Mouse (Mus musculus) hindbrain, embryonic 16.5 days (tissue): ENCODE measurements around the gene Ccdc18. TPM values are rescaled to one million over a fixed set of nuclear protein-coding genes. Genes with fewer than 3 reads are reported as not detected.
"Not testable (repeated sequence)": the region's sequence is repeated elsewhere in the genome, so short reads cannot be mapped to it uniquely, and the experiment has no call there.

Experiments used
- ATAC-seq: fragments of 200-750 bp; cut with Nextera tagmentation; 2 replicates; pipeline ENCODE4 v1.8.0; 2017; ENCODE audit warnings: moderate TSS enrichment, moderate library complexity
- H3K27ac ChIP-seq: fragments of 300-500 bp; sonication (generic); 2 replicates; pipeline ENCODE4 v1.5.1; 2014; ENCODE audit warnings: low read depth, mild to moderate bottlenecking, control low read depth, low read length, moderate library complexity
- H3K27me3 ChIP-seq: fragments of 300-500 bp; sonication (generic); replicated peaks from 2 replicates; pipeline ENCODE4 v1.6.1; 2014; ENCODE audit warnings: low read length; ENCODE audit not compliant: control insufficient read depth, insufficient read depth
- H3K36me3 ChIP-seq: fragments of 300-500 bp; sonication (generic); 2 replicates; pipeline ENCODE4 v1.6.1; 2014; ENCODE audit warnings: mild to moderate bottlenecking, low read length, moderate library complexity, mixed read lengths; ENCODE audit not compliant: control insufficient read depth, insufficient read depth
- H3K4me1 ChIP-seq: fragments of 300-500 bp; sonication (generic); 2 replicates; pipeline ENCODE4 v1.6.1; 2014; ENCODE audit warnings: low read depth, low read length; ENCODE audit not compliant: control insufficient read depth, insufficient read depth
- H3K4me2 ChIP-seq: fragments of 300-500 bp; sonication (generic); 2 replicates; pipeline ENCODE4 v1.6.1; 2014; ENCODE audit warnings: mild to moderate bottlenecking, low read length, control low read depth, moderate library complexity
- H3K4me3 ChIP-seq: fragments of 300-500 bp; sonication (generic); 2 replicates; pipeline ENCODE4 v1.5.1; 2014; ENCODE audit warnings: mild to moderate bottlenecking, low read length, control low read depth, moderate library complexity
- H3K9ac ChIP-seq: fragments of 300-500 bp; sonication (generic); 2 replicates; pipeline ENCODE4 v1.6.1; 2014; ENCODE audit warnings: low read depth, mild to moderate bottlenecking, control low read depth, low read length, moderate library complexity
- H3K9me3 ChIP-seq: fragments of 300-500 bp; sonication (generic); 2 replicates; pipeline ENCODE4 v1.6.1; 2014; ENCODE audit warnings: mild to moderate bottlenecking, low read length, moderate library complexity; ENCODE audit not compliant: control insufficient read depth
- WGBS: fragments of 180-500 bp; shearing (Covaris S2); extraction: QIAGEN DNeasy Blood & Tissue Kit; methylation state at CpG from one replicate; pipeline ENCODE4 v1.1.7; 2014; 5-methylcytosine and 5-hydroxymethylcytosine counted together
- polyA plus RNA-seq: library from polyadenylated mRNA; unstranded; fragments of >200 nt; fragmentation: Nextera tagmentation; extraction: Ambion mirVana; gene quantifications from 2 replicates; pipeline ENCODE4 v1.2.1, GENCODE M21; 2015

Gene Ccdc18
- polyA plus RNA-seq, 1 experiment from 2014 or later: 3.1 TPM

DNA sequence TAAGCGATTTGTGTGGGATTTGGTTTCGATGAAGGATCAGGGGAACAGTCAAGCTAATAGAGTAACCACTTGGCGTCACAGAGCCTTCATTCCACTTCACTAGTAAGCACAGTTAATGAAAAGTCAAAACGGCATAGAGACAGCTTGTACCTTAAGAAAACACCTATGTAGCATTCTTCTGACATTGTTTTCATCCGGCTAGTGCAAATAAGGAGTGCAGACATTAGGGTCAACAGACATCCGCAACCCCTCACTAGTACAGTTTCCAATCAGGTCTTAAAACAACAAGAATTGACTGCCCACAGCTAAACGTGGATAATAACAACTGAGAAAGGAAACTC lies 137.1 kb downstream of the Ccdc18 start:
- peaks cover 32% of the 10 kb centered on the region for H3K4me1 ChIP-seq
- no peak for ATAC-seq
- no peaks in the 10 kb centered on the region for H3K9me3 ChIP-seq
- peak overlapping the region; percentile 73 for H3K4me3 ChIP-seq
- 16% methylated on average over 7 of the region's 7 CpGs for WGBS
- no peaks in the 10 kb centered on the region for H3K36me3 ChIP-seq
- peak overlapping the region; percentile 91 for H3K9ac ChIP-seq
- H3K27me3 ChIP-seq: no peaks in the 10 kb centered on the region
- H3K27ac ChIP-seq: no peak overlapping the region; the same call in 1 of the 2 replicates
- H3K4me2 ChIP-seq: peak overlapping the region; percentile 86

- Histone ChIP-seq H3K4me2 (peak overlapping the region; percentile 86), H3K4me3 (peak overlapping the region; percentile 73), H3K4me1 (peaks cover 32% of the 10 kb centered on the region), H3K9ac (peak overlapping the region; percentile 41; the same call in 1 of the 2 replicates), H3K36me3 (no peaks in the 10 kb centered on the region), H3K9me3 (no peaks in the 10 kb centered on the region), H3K27me3 (no peaks in the 10 kb centered on the region), H3K27ac (no peak overlapping the region)
- no peak for ATAC-seq
- 52% methylated on average over 9 of the region's 9 CpGs for WGBS
Observed at GRCm38 (mm10) chr5:108270415-108270814, 137.7 kb downstream of the Ccdc18 start.

- H3K27ac ChIP-seq, H3K27me3 ChIP-seq, H3K4me3 ChIP-seq, H3K36me3 ChIP-seq, ATAC-seq, H3K9me3 ChIP-seq, H3K9ac ChIP-seq: not testable (repeated sequence)
- H3K4me1 ChIP-seq: peaks cover 32% of the 10 kb centered on the region
- peak overlapping the region; percentile 48 for H3K4me2 ChIP-seq
- 97% methylated on average over 6 of the region's 6 CpGs for whole genome bisulfite sequencing
Observed at GRCm38 (mm10) chr5:108271345-108271744, 138.7 kb downstream of the Ccdc18 start.

Other genes with a start within 250 kb of the Ccdc18 start
- 53.9 and 59.3 TPM in 2 replicates for gene Rpl5, start 232.4 kb upstream of the Ccdc18 start, polyA plus RNA-seq
- 68.1 and 73.3 TPM in 2 replicates for gene Fam69a, start 145.8 kb upstream of the Ccdc18 start, polyA plus RNA-seq
- gene Mtf2, start 67.2 kb upstream of the Ccdc18 start, polyA plus RNA-seq: 76.4 and 88.7 TPM in 2 replicates
- 25.1 and 30.3 TPM in 2 replicates for gene Tmed5, start 255 bp upstream of the Ccdc18 start, polyA plus RNA-seq
- gene Dr1, start 136.0 kb downstream of the Ccdc18 start, polyA plus RNA-seq: 41.7 and 42.4 TPM in 2 replicates
- 5.1 and 5.3 TPM in 2 replicates for gene Pigg, start 179.7 kb downstream of the Ccdc18 start, polyA plus RNA-seq
- 3.2 and 3.6 TPM in 2 replicates for gene Gm42517, start 235.0 kb downstream of the Ccdc18 start, polyA plus RNA-seq